23 mouse cellular contexts compared by ENCODE assay signal in genomic region chr13:50209651-50210050, GRCm38 (mm10). TPM values are rescaled to one million over a fixed set of nuclear protein-coding genes. Genes with fewer than 3 reads are reported as not detected.
"Had no signal": no experiment of that assay in that cellular context is flagged by ENCODE, and none has a peak within 500 bp of the region (broad histone marks: within the 10 kb centered on the region; RNA-seq: fewer than 3 reads in every experiment).

No protein-coding gene starts in this region.

RNA-seq across cellular contexts. Expression of gene Gm906, which starts 40.5 kb away (rescaled TPM):
- polyA plus RNA-seq: heart, embryonic 11.5 days; heart, embryonic 12.5 days; heart, embryonic 13.5 days; heart, embryonic 14.5 days; heart, embryonic 15.5 days; heart, embryonic 16.5 days; heart, postnatal 0 days; hindbrain, embryonic 10.5 days; hindbrain, embryonic 11.5 days; hindbrain, embryonic 12.5 days; hindbrain, embryonic 13.5 days; hindbrain, embryonic 14.5 days; hindbrain, embryonic 15.5 days; hindbrain, embryonic 16.5 days; hindbrain, postnatal 0 days; inflammation-experienced regulatory T-cells, adult 6 months; intestine, embryonic 14.5 days; intestine, embryonic 15.5 days; intestine, embryonic 16.5 days; intestine, postnatal 0 days; kidney, embryonic 14.5 days; kidney, embryonic 15.5 days; large intestine, adult 2 months had no signal
